Mouse (Mus musculus) mammary gland, adult 2 months (tissue): ENCODE results near the gene Mutyh. TPM values are rescaled to one million over a fixed set of nuclear protein-coding genes. Genes with fewer than 3 reads are reported as not detected.

Experiments
- polyA plus RNA-seq: library from polyadenylated mRNA; depleted of rRNA; stranded (reverse); fragments of >200 nt; gene quantifications from 2 replicates; pipeline ENCODE4 v1.2.3, GENCODE M21; 2012; ENCODE audit warnings: low replicate concordance; rRNA removed

The Mutyh gene
- 7.7 and 12.2 TPM in 2 replicates for polyA plus RNA-seq

DNA sequence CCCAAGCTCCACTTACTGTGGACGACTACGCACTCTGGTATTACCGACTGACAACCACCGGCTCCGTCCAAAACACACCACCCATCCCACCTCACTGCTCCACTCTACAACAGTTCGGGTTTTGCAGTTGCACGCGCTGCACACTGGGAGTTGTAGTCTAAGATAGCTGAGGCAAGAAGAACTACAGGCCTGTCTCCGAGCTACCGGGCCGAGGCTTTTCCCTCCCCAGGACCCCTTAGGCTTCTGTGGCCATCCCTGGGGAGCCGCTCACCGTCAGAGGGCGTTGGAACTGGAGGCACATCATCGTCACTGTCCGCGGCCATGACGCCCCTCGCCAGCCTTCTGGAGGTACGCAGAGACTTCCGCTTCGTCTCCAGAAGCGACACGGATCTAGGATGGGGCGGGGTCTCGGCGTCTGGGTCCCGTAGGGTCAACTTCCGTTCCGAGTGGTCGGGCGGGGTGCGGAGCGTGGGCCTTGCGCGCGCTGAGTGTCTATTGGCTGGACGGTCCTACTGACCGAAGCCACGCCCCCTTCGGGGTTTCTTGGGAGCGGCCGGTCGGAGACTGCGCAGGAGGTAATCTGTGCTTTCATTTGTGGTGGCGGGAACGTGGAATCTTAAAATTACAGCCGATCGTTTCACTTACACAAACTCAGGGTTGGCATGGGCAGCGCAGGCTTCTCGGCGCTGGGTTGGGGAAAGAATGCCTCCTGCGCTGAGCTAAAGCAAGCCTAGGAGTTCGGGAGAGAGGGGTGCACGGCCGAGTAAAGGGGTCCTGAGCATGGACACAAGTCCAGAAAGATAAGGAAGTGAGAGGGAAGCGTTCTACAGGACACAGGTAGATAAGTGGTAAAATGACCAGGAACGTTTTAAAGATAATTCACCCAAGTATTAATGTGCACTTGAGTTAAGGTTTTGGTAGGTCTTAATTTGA is at the start of gene Mutyh, which contains the start of gene Toe1:
Mutyh (plus strand) TSS at position 527 of the 933 bp plus-strand sequence.
Toe1 (minus strand) TSS at position 444 of the 933 bp plus-strand sequence.

DNA sequence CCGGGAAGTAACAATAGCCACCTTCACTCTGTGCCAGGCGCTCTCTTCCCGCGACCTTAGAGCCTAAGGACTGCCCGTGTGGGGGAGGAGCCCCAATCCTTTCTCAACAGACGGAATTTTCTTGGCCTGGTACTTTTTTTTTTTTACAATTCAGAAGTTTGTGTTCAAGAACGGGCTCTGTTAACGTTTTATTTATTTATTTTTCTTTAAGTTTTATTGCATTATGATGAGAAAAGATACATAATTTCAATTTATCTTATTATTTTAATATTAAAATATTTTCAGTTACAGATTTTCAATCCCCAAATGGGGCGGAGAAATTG is 14.1 kb downstream of the Mutyh start, which contains the start of gene Hpdl:
Hpdl (minus strand) TSS at position 14 of the 323 bp plus-strand sequence.

Other genes starting within 250 kb of the Mutyh start
- 8.1 and 13.0 TPM in 2 replicates for gene Ccdc17, start 211.1 kb upstream of the Mutyh start, polyA plus RNA-seq
- 1.8 and 2.9 TPM in 2 replicates for gene Nasp, start 179.8 kb upstream of the Mutyh start, polyA plus RNA-seq
- gene Akr1a1, start 156.0 kb upstream of the Mutyh start, polyA plus RNA-seq, result 558 and 588 TPM in 2 replicates
- gene Prdx1, start 122.2 kb upstream of the Mutyh start, polyA plus RNA-seq, result 46.5 and 208 TPM in 2 replicates
- 12.9 and 28.5 TPM in 2 replicates for gene Mmachc, start 99.3 kb upstream of the Mutyh start, polyA plus RNA-seq
- gene Ccdc163, start 99.2 kb upstream of the Mutyh start, polyA plus RNA-seq, result 25.2 and 47.6 TPM in 2 replicates
- 3.0 and 3.9 TPM in 2 replicates for gene Tesk2, start 86.8 kb upstream of the Mutyh start, polyA plus RNA-seq
- gene Toe1, start 83 bp upstream of the Mutyh start, polyA plus RNA-seq, result 20.0 and 22.5 TPM in 2 replicates
- 2.0 and 2.8 TPM in 2 replicates for gene Hpdl, start 14.0 kb downstream of the Mutyh start, polyA plus RNA-seq
- gene Zswim5, start 69.7 kb downstream of the Mutyh start, polyA plus RNA-seq, result 0.35 and 0.76 TPM in 2 replicates
- 59.4 and 86.6 TPM in 2 replicates for gene Urod, start 186.7 kb downstream of the Mutyh start, polyA plus RNA-seq
- 58.6 and 76.9 TPM in 2 replicates for gene Hectd3, start 187.6 kb downstream of the Mutyh start, polyA plus RNA-seq
- gene Eif2b3, start 211.7 kb downstream of the Mutyh start, polyA plus RNA-seq, result 4.5 and 12.2 TPM in 2 replicates